Mouse (Mus musculus) embryo, embryonic 11.5 days (tissue): ENCODE measurements around the gene Muc5b.
"Not testable (repeated sequence)": the region's sequence is repeated elsewhere in the genome, so short reads cannot be mapped to it uniquely, and the experiment has no call there.

Source experiments
- DNase-seq: peaks from one replicate; pipeline ENCODE4 v3.0.0-alpha.2; 2012; ENCODE audit warnings: low read depth, low spot score

Muc5b gene

GRCm38 (mm10) chr7:141838779-141839178, at the start of gene Muc5b:
Gene Muc5b (plus strand): TSS chr7:141839070.
- no peak for DNase-seq

GRCm38 (mm10) chr7:141794251-141794650, 44.6 kb upstream of the Muc5b start:
- DNase-seq, result no peak

GRCm38 (mm10) chr7:141803206-141803605, 35.7 kb upstream of the Muc5b start:
- no peak for DNase-seq

GRCm38 (mm10) chr7:141805384-141805783, 33.5 kb upstream of the Muc5b start:
- DNase-seq, result no peak

GRCm38 (mm10) chr7:141807823-141808222, 31.0 kb upstream of the Muc5b start:
- DNase-seq, result not testable (repeated sequence)

- not testable (repeated sequence) for DNase-seq
These were observed 28.9 kb upstream of the Muc5b start for GRCm38 (mm10) chr7:141809933-141810332.

GRCm38 (mm10) chr7:141813321-141813720, 25.5 kb upstream of the Muc5b start:
- no peak for DNase-seq

GRCm38 (mm10) chr7:141815361-141815760, 23.5 kb upstream of the Muc5b start:
- DNase-seq, result no peak

- DNase-seq, result peak; percentile 16
These were observed 21.4 kb upstream of the Muc5b start for GRCm38 (mm10) chr7:141817355-141818075.

- no peak for DNase-seq
These were observed 20.6 kb upstream of the Muc5b start for GRCm38 (mm10) chr7:141818267-141818666.

GRCm38 (mm10) chr7:141822582-141823261, 16.1 kb upstream of the Muc5b start:
- no peak for DNase-seq

GRCm38 (mm10) chr7:141823699-141824098, 15.2 kb upstream of the Muc5b start:
- DNase-seq, result no peak

GRCm38 (mm10) chr7:141824398-141824797, 14.5 kb upstream of the Muc5b start:
- no peak for DNase-seq

GRCm38 (mm10) chr7:141835941-141836340, 2.9 kb upstream of the Muc5b start:
- no peak for DNase-seq

- DNase-seq, result no peak
These were observed 2.4 kb upstream of the Muc5b start for GRCm38 (mm10) chr7:141836423-141836822.

GRCm38 (mm10) chr7:141840354-141840753, 1.5 kb downstream of the Muc5b start:
- DNase-seq, result no peak

- no peak for DNase-seq
These were observed 22.2 kb downstream of the Muc5b start for GRCm38 (mm10) chr7:141861046-141861445.

- no peak for DNase-seq
These were observed 30.8 kb downstream of the Muc5b start for GRCm38 (mm10) chr7:141869644-141870043.

GRCm38 (mm10) chr7:141870553-141870952, 31.7 kb downstream of the Muc5b start:
- DNase-seq, result no peak

GRCm38 (mm10) chr7:141874891-141875290, 36.0 kb downstream of the Muc5b start:
- no peak for DNase-seq

GRCm38 (mm10) chr7:141878813-141879212, 39.9 kb downstream of the Muc5b start:
- no peak for DNase-seq

GRCm38 (mm10) chr7:141892151-141892550, 53.3 kb downstream of the Muc5b start:
- no peak for DNase-seq

- DNase-seq, result peak; percentile 2
These were observed 63.0 kb downstream of the Muc5b start for GRCm38 (mm10) chr7:141901825-141902224.
